Comparison of ENCODE assay signal across 19 mouse cellular contexts in genomic region chr3:41613706-41614105, GRCm38 (mm10). TPM values are rescaled to one million over a fixed set of nuclear protein-coding genes. Genes with fewer than 3 reads are reported as not detected.
DNase-seq lines count a peak whose midpoint lies in the region; ATAC-seq and TF ChIP-seq lines count a peak whose summit lies in the region.
"Had no signal": no experiment of that assay in that cellular context is flagged by ENCODE, and none has a peak within 500 bp of the region (broad histone marks: within the 10 kb centered on the region; RNA-seq: fewer than 3 reads in every experiment).

No protein-coding gene starts in this region.

- H3K4me3 ChIP-seq in hindbrain, postnatal 0 days (ENCODE audit: low read length) = no peak overlapping the region
- H3K4me3 ChIP-seq in hindbrain, embryonic 12.5 days = no peak overlapping the region
- H3K4me3 ChIP-seq in cortical plate, adult 2 months (ENCODE audit: insufficient read depth, low read length) = no peak overlapping the region
- H3K4me3 ChIP-seq: heart, embryonic 10.5 days; stomach, embryonic 15.5 days had no signal

- DNase-seq in hindbrain, postnatal 0 days (ENCODE audit: low spot score) = no peak
- DNase-seq in ZHBTc4 (ENCODE audit: low read depth, low spot score) = peak; percentile 35
- DNase-seq in cerebellum, adult 18-20 months = peak; percentile 51 to 69
- no peak for DNase-seq in thymus, adult 18-20 months
- no peak for DNase-seq in spleen, adult 12 weeks (ENCODE audit: low spot score)
- DNase-seq: adrenal gland, postnatal 10 days; heart, postnatal 36 days; kidney, adult 9 months; kidney, postnatal 4 days; left cerebral cortex, postnatal 4 days; lung, adult 18-20 months; lung, postnatal 36 days; thymus, postnatal 14 days had no signal

- TF ChIP-seq CTCF in hindbrain, postnatal 0 days (IDR thresholded peaks at IDR 0.05; ENCODE audit: low read depth) = no peak
- no peak for TF ChIP-seq CTCF in cortical plate, adult 2 months (IDR thresholded peaks at IDR 0.05; ENCODE audit: extremely low read depth, insufficient read depth, low read length)

- no peak overlapping the region for H3K4me2 ChIP-seq in hindbrain, postnatal 0 days (ENCODE audit: low read depth, low read length)
- H3K4me2 ChIP-seq in hindbrain, embryonic 12.5 days (replicated peaks) = no peak overlapping the region
- H3K4me2 ChIP-seq: stomach, embryonic 15.5 days had no signal

- no peaks in the 10 kb centered on the region for H3K4me1 ChIP-seq in hindbrain, postnatal 0 days (ENCODE audit: insufficient read depth, low read length)
- no peaks in the 10 kb centered on the region for H3K4me1 ChIP-seq in hindbrain, embryonic 12.5 days
- peaks cover 1% of the 10 kb centered on the region; the same call in 1 of the 2 replicates for H3K4me1 ChIP-seq in cortical plate, adult 2 months (ENCODE audit: control insufficient read depth, insufficient read depth, low read length)
- H3K4me1 ChIP-seq: heart, embryonic 10.5 days; stomach, embryonic 15.5 days had no signal

- 84% methylated on average over 9 of the region's 9 CpGs for WGBS in hindbrain, postnatal 0 days
- WGBS in hindbrain, embryonic 12.5 days = 88% methylated on average over 9 of the region's 9 CpGs

- H3K27me3 ChIP-seq in hindbrain, postnatal 0 days (ENCODE audit: insufficient read depth, low read length) = no peaks in the 10 kb centered on the region
- H3K27me3 ChIP-seq in hindbrain, embryonic 12.5 days = no peaks in the 10 kb centered on the region
- H3K27me3 ChIP-seq: stomach, embryonic 15.5 days had no signal

- no peak overlapping the region for H3K27ac ChIP-seq in hindbrain, postnatal 0 days
- H3K27ac ChIP-seq in hindbrain, embryonic 12.5 days = no peak overlapping the region
- 0 out of 2 replicates have a peak overlapping the region, but pooled peaks have one; percentile 65 for H3K27ac ChIP-seq in cortical plate, adult 2 months (ENCODE audit: insufficient read depth, low read length)
- H3K27ac ChIP-seq: heart, embryonic 10.5 days; stomach, embryonic 15.5 days had no signal

- ATAC-seq in hindbrain, postnatal 0 days = 0 out of 2 replicates have a peak, but pooled peaks have one; percentile 14
- no peak for ATAC-seq in hindbrain, embryonic 12.5 days (ENCODE audit: low FRiP score)
- ATAC-seq: CD4-positive, CD25-positive, alpha-beta regulatory T cell, adult 4 months had no signal

- H3K9ac ChIP-seq in hindbrain, postnatal 0 days (replicated peaks; ENCODE audit: low read length) = no peak overlapping the region
- H3K9ac ChIP-seq in hindbrain, embryonic 12.5 days = no peak overlapping the region
- H3K9ac ChIP-seq: stomach, embryonic 15.5 days had no signal

- peaks cover 22% of the 10 kb centered on the region for H3K36me3 ChIP-seq in hindbrain, postnatal 0 days (ENCODE audit: insufficient read depth, low read length)
- peaks cover 46% of the 10 kb centered on the region for H3K36me3 ChIP-seq in hindbrain, embryonic 12.5 days

- no peaks in the 10 kb centered on the region for H3K9me3 ChIP-seq in hindbrain, postnatal 0 days (ENCODE audit: low read length)
- no peaks in the 10 kb centered on the region for H3K9me3 ChIP-seq in hindbrain, embryonic 12.5 days (replicated peaks)
- H3K9me3 ChIP-seq: G1E; heart, embryonic 10.5 days; stomach, embryonic 15.5 days had no signal

- no peak for TF ChIP-seq POLR2A in cortical plate, adult 2 months (IDR thresholded peaks at IDR 0.05; ENCODE audit: extremely low read depth, insufficient read depth, low read length)

RNA-seq across cellular contexts. Expression of gene Jade1, which starts 58.2 kb away (rescaled TPM):
- 19.1 and 33.4 TPM in 2 replicates for total RNA-seq in hindbrain, postnatal 0 days (2014; rRNA removed)
- 18.0 and 18.7 TPM in 2 replicates for polyA plus RNA-seq in hindbrain, postnatal 0 days (2015; fragmentation: Nextera tagmentation; extraction: Ambion mirVana)
- polyA plus RNA-seq in hindbrain, embryonic 12.5 days (2016; fragmentation: Nextera tagmentation; extraction: Ambion mirVana) = 14.7 and 16.0 TPM in 2 replicates
- polyA plus RNA-seq in cortical plate, adult 2 months (2012; rRNA removed) = 30.4 and 30.9 TPM in 2 replicates

Comparison
In these comparisons a context has a peak if more than half of its experiments do, and no peak if none do; other contexts are left out.
1. DNase-seq: peak in ZHBTc4 (single experiment) and cerebellum, adult 18-20 months (2 of 2); none in hindbrain, postnatal 0 days (single experiment), thymus, adult 18-20 months (0 of 2) and spleen, adult 12 weeks (single experiment).